Mouse (Mus musculus) hindbrain, embryonic 13.5 days (tissue): ENCODE measurements at regions not wholly inside any gene's neighbourhood (a gene's known extent, or its start where the extent isn't known, plus 50 kb on each side); places are given as distances from the start of the nearest gene placed in this dataset.

Source experiments
- ATAC-seq: fragments of 200-750 bp; cut with Nextera tagmentation; 2 replicates; pipeline ENCODE4 v1.8.0; 2017; ENCODE audit warnings: moderate TSS enrichment; ENCODE audit not compliant: low FRiP score
- H3K27ac ChIP-seq: fragments of 300-500 bp; sonication (generic); 2 replicates; pipeline ENCODE4 v1.5.1; 2015; ENCODE audit warnings: inconsistent platforms, mild to moderate bottlenecking, moderate library complexity
- H3K27me3 ChIP-seq: fragments of 300-500 bp; sonication (generic); 2 replicates; pipeline ENCODE4 v1.6.1; 2015; ENCODE audit warnings: mild to moderate bottlenecking, inconsistent platforms
- H3K36me3 ChIP-seq: fragments of 300-500 bp; sonication (generic); 2 replicates; pipeline ENCODE4 v1.6.1; 2015; ENCODE audit warnings: mild to moderate bottlenecking, inconsistent platforms
- H3K4me1 ChIP-seq: fragments of 300-500 bp; sonication (generic); replicated peaks from 2 replicates; pipeline ENCODE4 v1.6.1; 2015; ENCODE audit warnings: inconsistent platforms
- H3K4me2 ChIP-seq: fragments of 300-500 bp; sonication (generic); 2 replicates; pipeline ENCODE4 v1.6.1; 2015; ENCODE audit warnings: inconsistent platforms, mild to moderate bottlenecking, moderate library complexity
- H3K4me3 ChIP-seq: fragments of 300-500 bp; sonication (generic); 2 replicates; pipeline ENCODE4 v1.5.1; 2015; ENCODE audit warnings: mild to moderate bottlenecking, inconsistent platforms
- H3K9ac ChIP-seq: fragments of 300-500 bp; sonication (generic); 2 replicates; pipeline ENCODE4 v1.6.1; 2015; ENCODE audit warnings: mild to moderate bottlenecking, inconsistent platforms
- H3K9me3 ChIP-seq: fragments of 300-500 bp; sonication (generic); 2 replicates; pipeline ENCODE4 v1.6.1; 2016; ENCODE audit warnings: inconsistent platforms
- WGBS: fragments of 180-500 bp; shearing (Covaris S2); methylation state at CpG from one replicate; pipeline ENCODE4 v1.1.7; 2015; 5-methylcytosine and 5-hydroxymethylcytosine counted together

- 13% methylated on average over 6 of the region's 6 CpGs for WGBS
- ATAC-seq, result peak; percentile 91
Observed at GRCm38 (mm10) chr15:59154407-59155288, 265.6 kb downstream of the Gm49356 start.

GRCm38 (mm10) chr15:59155289-59155623 lies 266.2 kb downstream of the Gm49356 start:
- Histone ChIP-seq H3K4me1 (peaks cover 21% of the 10 kb centered on the region), H3K27ac (peak overlapping the region; percentile 66), H3K36me3 (no peaks in the 10 kb centered on the region), H3K9ac (no peak overlapping the region), H3K27me3 (no peaks in the 10 kb centered on the region), H3K4me3 (no peak overlapping the region), H3K9me3 (no peaks in the 10 kb centered on the region), H3K4me2 (no peak overlapping the region)
- ATAC-seq, result 0 out of 2 replicates have a peak, but pooled peaks have one; percentile 25

More at GRCm38 (mm10) chr15:59154407-59155288, 265.6 kb downstream of the Gm49356 start:
- Histone ChIP-seq H3K4me2 (no peak overlapping the region), H3K4me1 (peaks cover 21% of the 10 kb centered on the region), H3K27ac (peak overlapping the region; percentile 66), H3K4me3 (no peak overlapping the region), H3K9ac (0 out of 2 replicates have a peak overlapping the region, but pooled peaks have one; percentile 35), H3K36me3 (no peaks in the 10 kb centered on the region), H3K27me3 (no peaks in the 10 kb centered on the region), H3K9me3 (no peaks in the 10 kb centered on the region)

GRCm38 (mm10) chr15:59156328-59156727 lies 267.2 kb downstream of the Gm49356 start:
- Histone ChIP-seq H3K9ac (no peak overlapping the region), H3K27me3 (no peaks in the 10 kb centered on the region), H3K36me3 (no peaks in the 10 kb centered on the region), H3K9me3 (no peaks in the 10 kb centered on the region), H3K4me1 (peaks cover 21% of the 10 kb centered on the region), H3K4me3 (no peak overlapping the region), H3K4me2 (no peak overlapping the region), H3K27ac (no peak overlapping the region)
- no peak for ATAC-seq
- WGBS, result 86% methylated on average over 7 of the region's 7 CpGs

- no peak for ATAC-seq
- H3K4me2 ChIP-seq, result no peak overlapping the region
- H3K9me3 ChIP-seq, result no peaks in the 10 kb centered on the region
- H3K9ac ChIP-seq, result no peak overlapping the region
- no peak overlapping the region for H3K27ac ChIP-seq
- H3K4me1 ChIP-seq, result peaks cover 18% of the 10 kb centered on the region
- no peaks in the 10 kb centered on the region for H3K36me3 ChIP-seq
- 94% methylated on average over 4 of the region's 4 CpGs for WGBS
- no peak overlapping the region for H3K4me3 ChIP-seq
- H3K27me3 ChIP-seq, result no peaks in the 10 kb centered on the region
Observed at GRCm38 (mm10) chr15:59158760-59159159, 269.7 kb downstream of the Gm49356 start.

- Histone ChIP-seq H3K9ac (no peak overlapping the region), H3K9me3 (no peaks in the 10 kb centered on the region), H3K4me3 (no peak overlapping the region), H3K4me2 (no peak overlapping the region), H3K27me3 (no peaks in the 10 kb centered on the region), H3K4me1 (no peaks in the 10 kb centered on the region), H3K36me3 (no peaks in the 10 kb centered on the region), H3K27ac (no peak overlapping the region)
- no peak for ATAC-seq
- 97% methylated on average over 16 of the region's 17 CpGs for WGBS
Observed at GRCm38 (mm10) chr15:59160931-59161920, 272.1 kb downstream of the Gm49356 start.

- no peaks in the 10 kb centered on the region for H3K36me3 ChIP-seq
- WGBS, result 84% methylated on average over 8 of the region's 8 CpGs
- H3K4me1 ChIP-seq, result no peaks in the 10 kb centered on the region
- H3K27me3 ChIP-seq, result no peaks in the 10 kb centered on the region
- no peak overlapping the region for H3K4me3 ChIP-seq
- H3K27ac ChIP-seq, result no peak overlapping the region
- ATAC-seq, result no peak
- no peaks in the 10 kb centered on the region for H3K9me3 ChIP-seq
- H3K9ac ChIP-seq, result no peak overlapping the region
- no peak overlapping the region for H3K4me2 ChIP-seq
Observed at GRCm38 (mm10) chr15:59167937-59168659, 279.0 kb downstream of the Gm49356 start.

- Histone ChIP-seq H3K4me1 (no peaks in the 10 kb centered on the region; the same call in 1 of the 2 replicates), H3K4me3 (no peak overlapping the region), H3K27me3 (no peaks in the 10 kb centered on the region), H3K4me2 (no peak overlapping the region), H3K27ac (no peak overlapping the region), H3K9ac (no peak overlapping the region), H3K36me3 (no peaks in the 10 kb centered on the region), H3K9me3 (no peaks in the 10 kb centered on the region)
- ATAC-seq, result no peak
- 73% methylated on average over 4 of the region's 4 CpGs for WGBS
Observed at GRCm38 (mm10) chr15:59168660-59169170, 279.6 kb downstream of the Gm49356 start.

GRCm38 (mm10) chr15:59169237-59169797 lies 280.2 kb downstream of the Gm49356 start:
- Histone ChIP-seq H3K9me3 (no peaks in the 10 kb centered on the region), H3K27ac (no peak overlapping the region), H3K4me1 (peaks cover 3% of the 10 kb centered on the region), H3K4me2 (no peak overlapping the region), H3K27me3 (no peaks in the 10 kb centered on the region), H3K4me3 (no peak overlapping the region), H3K36me3 (no peaks in the 10 kb centered on the region), H3K9ac (no peak overlapping the region)
- no peak for ATAC-seq
- WGBS, result 89% methylated on average over 12 of the region's 12 CpGs

GRCm38 (mm10) chr15:59169831-59170230 lies 280.7 kb downstream of the Gm49356 start:
- peaks cover 7% of the 10 kb centered on the region for H3K4me1 ChIP-seq
- WGBS, result 90% methylated on average over 3 of the region's 3 CpGs
- H3K27me3 ChIP-seq, result no peaks in the 10 kb centered on the region
- ATAC-seq, result no peak
- H3K36me3 ChIP-seq, result no peaks in the 10 kb centered on the region
- no peak overlapping the region for H3K4me2 ChIP-seq
- H3K4me3 ChIP-seq, result no peak overlapping the region
- no peaks in the 10 kb centered on the region for H3K9me3 ChIP-seq
- no peak overlapping the region for H3K9ac ChIP-seq
- no peak overlapping the region for H3K27ac ChIP-seq

GRCm38 (mm10) chr15:59171120-59171519 lies 282.0 kb downstream of the Gm49356 start:
- no peak overlapping the region for H3K27ac ChIP-seq
- WGBS, result 25% methylated on average over 6 of the region's 6 CpGs
- H3K9me3 ChIP-seq, result no peaks in the 10 kb centered on the region
- peaks cover 7% of the 10 kb centered on the region for H3K4me1 ChIP-seq
- H3K36me3 ChIP-seq, result no peaks in the 10 kb centered on the region
- no peak overlapping the region for H3K9ac ChIP-seq
- no peak overlapping the region for H3K4me2 ChIP-seq
- no peak overlapping the region for H3K4me3 ChIP-seq
- no peaks in the 10 kb centered on the region for H3K27me3 ChIP-seq
- no peak for ATAC-seq

- Histone ChIP-seq H3K36me3 (no peaks in the 10 kb centered on the region), H3K4me2 (no peak overlapping the region), H3K27ac (peak overlapping the region; percentile 65), H3K9ac (no peak overlapping the region), H3K9me3 (no peaks in the 10 kb centered on the region), H3K4me1 (peaks cover 7% of the 10 kb centered on the region), H3K4me3 (no peak overlapping the region), H3K27me3 (no peaks in the 10 kb centered on the region)
- 70% methylated on average over 21 of the region's 21 CpGs for WGBS
- ATAC-seq, result no peak
Observed at GRCm38 (mm10) chr15:59173452-59174245, 284.6 kb downstream of the Gm49356 start.
